Mouse (Mus musculus): Measurements from ENCODE around the gene Egln2.
A peak's percentile ranks its signal among the peaks of the same experiment; 100 is the strongest.

Gene Egln2

DNA sequence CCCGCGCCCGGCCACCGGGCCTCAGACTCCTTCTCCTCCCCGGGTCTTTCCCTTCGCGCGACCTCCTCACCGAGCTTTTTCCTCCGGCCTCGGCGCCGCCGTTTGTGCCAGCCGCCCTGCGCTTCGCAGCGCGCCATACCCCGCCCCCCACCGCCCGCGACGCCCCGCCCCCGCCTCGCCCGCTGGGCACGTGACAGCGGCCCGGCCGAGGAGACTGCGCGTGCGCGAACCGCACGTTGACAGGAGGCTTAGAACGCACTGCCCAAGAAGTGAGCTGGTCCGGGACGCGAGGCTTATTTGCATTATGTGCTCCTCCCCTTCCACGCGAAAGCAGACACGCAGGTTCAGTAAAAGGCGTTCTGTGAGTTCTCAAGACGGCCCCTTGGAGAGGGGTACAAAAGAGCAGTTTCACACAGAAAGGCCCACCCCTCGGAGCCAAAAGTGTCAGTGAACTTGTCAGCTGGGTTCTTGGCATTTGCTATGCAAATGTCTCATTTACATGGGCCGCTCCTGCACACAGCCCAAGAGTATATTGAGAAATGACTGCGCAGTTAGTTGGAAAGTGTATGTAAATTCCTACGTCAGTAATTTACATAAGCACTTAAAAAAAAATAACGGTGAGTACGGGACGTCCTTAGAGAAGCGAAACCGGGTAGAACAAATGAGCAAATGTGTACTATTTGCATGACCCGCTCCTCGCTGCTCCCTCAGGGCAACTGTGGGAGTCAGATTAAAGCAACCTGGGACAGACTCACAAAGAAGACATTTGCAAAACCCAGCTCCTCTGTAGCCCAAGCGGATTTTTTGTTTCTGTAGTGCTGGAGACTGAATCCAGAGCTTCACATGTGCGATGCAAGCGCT, at the start of gene Egln2:
Gene Egln2, minus strand, starts transcription at position 189 of the 861 bp plus-strand sequence.
- peak; percentile 95 to 99 for DNase-seq (ENCODE audit: low spot score in 2 of 2)

DNA sequence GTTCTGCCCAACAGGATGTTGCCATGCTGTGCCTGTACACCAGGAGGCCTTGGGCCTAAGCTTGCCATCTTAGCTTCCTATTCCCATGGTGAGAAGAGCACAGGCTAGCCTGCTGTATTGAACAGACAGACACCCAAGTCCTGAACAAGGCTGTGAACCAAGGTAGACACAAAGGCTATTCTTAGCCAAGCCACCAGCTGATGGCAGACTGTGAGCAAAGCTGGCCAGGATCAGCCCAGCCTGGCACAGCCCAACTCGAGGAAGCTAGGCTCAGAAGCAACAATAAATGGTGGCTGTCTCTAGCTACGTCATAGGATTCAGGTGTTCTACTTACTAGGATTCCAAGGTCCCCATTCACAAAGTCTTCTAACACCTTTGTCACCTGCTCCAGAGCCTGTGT, 46.0 kb upstream of the Egln2 start:
- DNase-seq (ENCODE audit: low spot score in 2 of 2), result no peak

DNA sequence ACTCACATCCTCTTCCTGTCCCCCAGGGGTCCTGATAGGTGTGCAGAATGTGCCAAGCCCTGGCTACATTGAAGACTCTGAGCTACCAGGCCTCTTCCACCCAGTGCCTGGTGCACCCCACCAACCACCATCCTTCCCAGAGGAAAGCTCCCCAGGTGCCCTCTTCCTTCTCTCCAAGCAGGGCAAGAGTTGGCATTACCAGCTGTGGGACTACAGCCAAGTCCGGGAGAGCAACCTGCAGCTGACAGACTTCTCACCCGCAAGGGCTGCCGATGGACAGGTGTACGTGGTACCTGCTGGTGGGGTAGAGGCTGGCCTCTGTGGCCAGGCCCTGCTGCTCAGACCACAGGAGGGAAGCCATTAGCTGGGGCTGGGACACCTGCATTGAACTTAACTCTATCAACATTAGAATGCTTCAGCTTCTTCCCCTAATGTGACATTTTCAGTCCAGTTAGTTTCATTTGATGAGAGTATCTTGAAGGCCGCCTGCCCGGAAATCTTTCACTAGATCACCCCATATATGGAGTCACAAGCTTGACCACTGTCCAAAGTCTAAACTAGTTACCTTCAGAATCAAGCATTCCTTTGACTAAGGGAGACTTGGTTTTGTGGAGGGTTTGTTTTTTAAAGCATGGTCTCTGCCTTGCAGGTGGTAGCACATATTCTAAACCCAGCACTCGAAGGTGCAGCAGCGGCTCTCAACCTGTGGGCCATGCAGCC, 37.3 kb upstream of the Egln2 start:
- no peak for DNase-seq (ENCODE audit: low spot score in 2 of 2)

DNA sequence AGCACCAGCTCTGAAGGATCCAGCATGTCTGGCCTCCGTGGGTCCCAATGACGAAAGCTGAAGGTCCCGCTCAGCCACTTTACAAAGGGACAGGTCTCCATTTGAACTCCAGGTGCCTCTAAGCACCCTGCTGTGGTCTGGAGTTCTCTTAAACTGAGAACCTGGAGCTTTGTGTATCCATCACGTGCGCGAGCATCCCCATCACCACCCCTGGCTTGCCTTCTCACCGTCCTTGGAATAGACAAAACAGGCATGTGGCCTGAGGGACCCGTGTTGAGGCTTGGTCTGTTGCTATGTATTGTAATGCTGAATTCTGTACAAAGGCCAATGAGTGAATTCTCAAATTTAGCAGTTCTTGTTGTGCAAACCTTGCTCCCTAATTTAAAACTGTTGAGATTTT, 32.2 kb upstream of the Egln2 start:
- DNase-seq (ENCODE audit: low spot score in 2 of 2), result no peak

DNA sequence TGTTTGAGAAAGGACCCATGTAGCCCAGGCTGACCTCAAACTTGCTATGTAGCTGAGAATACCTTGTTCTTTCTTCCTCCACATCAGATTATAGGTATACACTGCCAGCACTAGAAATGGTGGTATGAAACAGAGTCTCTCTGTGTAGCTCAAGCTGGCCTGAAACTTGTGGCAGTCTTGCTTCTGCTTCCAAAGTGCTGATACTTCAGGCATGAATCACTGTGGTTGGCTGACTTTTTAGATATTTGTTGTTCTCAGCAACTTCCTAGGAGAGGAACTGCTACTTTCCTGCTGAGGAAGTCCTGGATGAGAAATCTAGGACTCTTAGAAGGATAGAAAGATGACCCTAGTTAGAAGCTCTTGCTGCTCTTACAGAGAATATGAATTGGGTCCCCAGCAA, 31.8 kb upstream of the Egln2 start:
- no peak for DNase-seq (ENCODE audit: low spot score in 2 of 2)

DNA sequence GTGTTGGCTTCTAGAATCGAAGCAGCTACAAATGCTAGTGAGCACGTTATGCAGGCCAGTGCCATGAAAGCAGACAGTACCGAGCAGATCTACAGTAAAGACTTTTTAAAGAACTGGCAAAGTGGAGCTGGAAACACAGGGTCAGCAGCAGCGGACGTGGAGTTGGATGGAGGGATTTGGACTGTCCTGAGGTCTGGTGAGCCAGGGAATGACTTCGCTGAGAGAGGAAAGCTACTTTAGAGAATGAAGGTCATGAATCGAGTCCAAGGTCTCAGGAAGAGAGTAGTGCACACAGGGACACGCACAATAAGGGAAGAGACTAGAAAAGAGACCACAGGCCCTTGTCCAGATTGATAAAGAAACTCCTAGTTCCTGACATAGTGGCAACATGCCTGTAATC, 31.0 kb upstream of the Egln2 start:
- DNase-seq (ENCODE audit: low spot score in 2 of 2), result no peak

DNA sequence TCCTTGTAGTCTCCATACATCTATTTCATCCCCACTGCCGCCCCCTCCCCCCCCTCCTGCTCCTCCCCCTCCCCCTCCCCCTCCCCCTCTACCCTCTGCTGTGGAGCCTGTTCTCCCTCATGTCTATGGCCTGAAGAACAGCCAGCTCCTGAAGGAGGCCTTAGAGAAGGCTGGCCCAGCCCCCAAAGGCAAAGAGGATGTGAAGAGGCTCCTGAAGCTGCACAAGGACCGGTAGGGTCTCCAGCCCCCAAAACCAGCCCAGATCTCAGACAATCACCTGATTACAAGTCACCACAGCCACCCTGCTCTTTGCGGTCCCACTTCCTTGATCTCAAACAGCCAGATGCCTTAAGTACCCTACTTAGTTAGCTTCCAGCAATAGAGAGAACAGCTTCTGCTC, 30.5 kb upstream of the Egln2 start:
- DNase-seq (ENCODE audit: low spot score in 2 of 2), result no peak

DNA sequence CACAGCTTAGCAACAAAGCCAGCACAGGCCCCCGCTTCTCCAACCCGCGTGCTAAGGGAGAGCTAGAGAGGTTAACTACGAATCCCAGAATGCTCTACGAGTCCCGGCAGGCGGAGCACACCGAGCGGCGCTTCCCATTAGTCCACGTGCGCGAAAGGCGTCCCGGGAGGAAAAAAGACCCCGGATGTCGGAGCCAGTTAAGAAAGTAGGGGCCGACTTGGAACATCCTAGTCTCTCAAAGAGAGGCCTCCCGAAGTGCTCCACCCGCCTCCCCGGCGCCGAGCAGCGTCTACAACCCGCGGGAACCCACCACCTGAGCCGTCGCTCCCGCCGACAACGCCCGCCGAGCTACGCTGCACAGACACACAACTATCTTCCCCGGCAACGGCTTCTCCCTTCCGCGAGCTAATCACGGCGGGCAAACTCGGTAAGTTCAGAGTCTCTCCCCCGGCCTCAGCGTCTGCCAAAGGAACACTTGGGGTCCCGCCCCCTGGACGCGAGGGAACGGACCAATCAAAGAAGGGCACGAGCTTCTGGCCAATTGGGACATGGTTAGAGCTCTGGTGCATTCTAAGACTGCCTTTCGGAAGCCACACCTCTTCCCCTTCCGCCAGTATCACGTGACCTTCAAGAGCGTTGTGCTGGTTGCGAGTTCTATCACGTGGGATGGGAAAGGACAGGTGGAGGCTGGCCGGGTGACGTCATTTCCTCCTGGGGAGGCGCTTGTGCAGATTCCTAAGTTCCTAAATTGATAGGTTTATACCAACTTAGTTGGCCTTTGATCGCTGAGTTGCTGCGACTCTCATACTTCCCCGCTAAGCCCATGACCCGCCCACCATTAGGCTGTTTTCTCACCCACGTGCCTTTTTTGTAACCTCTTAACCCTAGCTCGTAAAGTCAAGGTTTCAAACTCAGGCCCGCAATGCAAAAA, 29.3 kb upstream of the Egln2 start, which contains the start of the genes BC024978 and Snrpa:
Gene BC024978, plus strand, starts transcription at position 101 of the 931 bp plus-strand sequence.
Gene Snrpa, minus strand, starts transcription at position 591 of the 931 bp plus-strand sequence.
- peak; percentile 91 to 94 for DNase-seq (ENCODE audit: low spot score in 2 of 2)

DNA sequence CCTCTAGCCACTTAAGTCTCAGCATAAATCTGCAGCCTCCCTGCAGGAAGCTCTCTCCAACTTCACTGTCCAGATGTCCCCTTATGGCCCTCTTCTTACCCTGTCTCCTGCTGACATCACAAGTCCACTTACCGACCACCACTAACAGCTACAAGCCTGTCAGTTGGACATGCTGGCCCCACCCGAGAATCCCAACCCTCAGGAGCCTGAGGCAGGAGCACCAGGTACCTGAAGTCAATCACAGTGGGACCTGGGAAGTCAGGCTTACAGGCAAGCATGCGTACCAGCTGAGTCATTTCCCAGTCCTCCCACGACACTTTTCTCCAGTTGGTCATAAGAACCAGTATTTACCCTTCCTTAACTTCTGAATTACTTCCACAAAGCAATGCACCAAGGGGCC, 27.1 kb upstream of the Egln2 start:
- no peak for DNase-seq (ENCODE audit: low spot score in 2 of 2)

DNA sequence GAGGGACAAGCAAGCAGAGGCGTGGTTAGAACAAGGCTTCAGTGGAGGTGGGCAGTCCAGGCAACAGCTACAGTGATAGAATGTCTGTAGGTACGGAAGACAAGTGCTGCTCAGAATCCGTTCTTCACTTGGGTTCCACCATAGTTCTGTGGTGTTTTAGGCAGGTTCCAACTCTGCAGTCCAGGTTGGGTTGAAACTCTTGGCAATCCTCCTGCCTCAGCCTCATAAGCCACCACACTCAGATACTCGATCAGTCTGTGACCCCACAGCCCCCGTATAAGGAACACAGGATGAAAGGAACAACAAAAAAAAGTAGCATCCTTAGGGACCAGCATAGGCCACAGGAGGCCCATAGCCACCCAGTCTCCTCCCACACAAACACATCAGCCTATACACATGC, 25.8 kb upstream of the Egln2 start:
- DNase-seq (ENCODE audit: low spot score in 2 of 2), result no peak

DNA sequence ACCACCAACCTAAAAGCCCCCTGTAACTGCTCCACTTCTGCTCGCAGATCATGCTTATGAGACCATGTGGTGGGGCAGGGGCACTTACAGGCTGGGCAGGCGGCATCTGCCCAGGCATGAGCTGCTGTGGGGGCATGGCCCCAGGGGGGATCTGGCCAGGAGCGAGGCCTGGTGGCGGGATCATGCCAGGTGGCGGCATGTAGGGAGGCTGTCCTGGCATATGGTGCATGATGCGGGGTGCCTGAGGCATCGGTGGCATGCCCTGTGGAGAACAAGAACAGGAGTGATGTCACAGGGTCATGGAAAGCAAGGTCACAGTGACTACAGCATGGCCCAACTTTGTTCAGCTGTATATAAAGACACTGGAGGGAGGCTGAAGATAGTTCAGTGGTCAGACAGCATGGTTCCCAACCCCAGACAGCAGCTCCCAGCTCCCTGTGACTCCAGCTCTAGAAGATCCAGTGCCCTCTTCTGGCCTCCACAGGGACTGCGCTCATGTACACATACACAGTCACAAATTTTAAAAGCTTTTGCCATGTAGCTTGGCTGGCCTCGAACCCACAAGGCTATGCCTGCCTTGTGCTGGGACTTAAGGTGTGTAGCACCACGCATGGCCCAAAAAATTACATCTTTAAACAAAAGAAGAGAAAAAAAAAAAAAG, 22.8 kb upstream of the Egln2 start:
- peak in 1 of 2 experiments; percentile 13 for DNase-seq (ENCODE audit: low spot score in 2 of 2)

DNA sequence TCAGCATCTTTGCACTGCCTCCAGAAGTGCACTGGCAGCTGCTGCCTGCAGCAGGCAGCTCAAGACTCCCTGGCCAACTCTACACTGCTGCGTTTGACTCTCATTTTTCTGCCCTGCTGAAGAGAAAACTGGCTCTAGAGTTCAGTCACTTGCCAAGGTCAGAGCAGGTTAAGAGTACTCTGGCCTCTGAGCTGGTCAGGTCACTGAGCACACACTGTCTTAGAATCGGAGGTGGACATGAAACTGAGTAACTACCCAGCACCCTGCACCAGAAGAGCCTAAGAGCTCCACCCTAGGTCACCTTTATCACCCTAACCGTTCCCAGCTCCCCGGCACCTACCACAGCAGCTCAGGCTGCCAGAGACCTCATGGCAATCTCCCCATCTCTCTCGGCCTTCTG, 19.4 kb upstream of the Egln2 start:
- no peak for DNase-seq (ENCODE audit: low spot score in 2 of 2)

DNA sequence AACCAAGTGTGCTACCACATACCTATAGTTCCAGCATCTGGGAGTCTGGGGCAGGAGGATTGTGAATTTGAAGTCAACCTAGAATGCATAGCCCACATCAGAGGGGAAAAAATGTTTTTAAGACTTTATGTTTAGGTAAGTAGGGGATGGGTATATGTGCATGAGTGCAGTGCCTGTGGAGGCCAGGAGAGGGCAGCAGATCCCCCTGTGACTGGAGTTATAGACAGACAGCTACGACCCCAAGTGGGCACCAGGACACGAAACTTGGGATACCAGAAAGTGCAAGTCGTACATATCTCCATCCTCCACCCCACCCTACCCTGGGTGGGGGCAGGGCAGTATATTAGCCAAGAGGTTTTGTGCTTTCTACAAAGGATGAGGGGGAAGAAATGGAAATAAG, 18.4 kb upstream of the Egln2 start:
- DNase-seq (ENCODE audit: low spot score in 2 of 2), result peak in 1 of 2 experiments; percentile 33

DNA sequence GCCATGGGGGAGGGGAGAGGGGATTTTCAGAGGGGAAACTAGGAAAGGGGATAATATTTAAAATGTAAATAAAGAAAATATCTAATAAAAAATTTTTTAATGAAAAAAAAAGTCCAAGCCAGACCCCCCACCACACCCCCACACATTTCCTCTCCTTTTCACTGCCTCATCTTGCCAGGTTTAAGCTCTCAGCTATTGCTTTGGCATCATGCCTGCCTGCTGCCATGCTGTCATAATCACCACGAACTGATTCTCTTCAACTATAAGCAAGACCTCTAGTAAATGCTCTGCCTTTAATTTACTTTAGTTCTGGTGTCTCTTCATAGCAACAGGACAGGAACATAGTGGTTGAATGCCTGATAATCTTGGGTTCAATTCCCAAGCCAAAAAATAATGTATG, 15.9 kb upstream of the Egln2 start:
- DNase-seq (ENCODE audit: low spot score in 2 of 2), result no peak

DNA sequence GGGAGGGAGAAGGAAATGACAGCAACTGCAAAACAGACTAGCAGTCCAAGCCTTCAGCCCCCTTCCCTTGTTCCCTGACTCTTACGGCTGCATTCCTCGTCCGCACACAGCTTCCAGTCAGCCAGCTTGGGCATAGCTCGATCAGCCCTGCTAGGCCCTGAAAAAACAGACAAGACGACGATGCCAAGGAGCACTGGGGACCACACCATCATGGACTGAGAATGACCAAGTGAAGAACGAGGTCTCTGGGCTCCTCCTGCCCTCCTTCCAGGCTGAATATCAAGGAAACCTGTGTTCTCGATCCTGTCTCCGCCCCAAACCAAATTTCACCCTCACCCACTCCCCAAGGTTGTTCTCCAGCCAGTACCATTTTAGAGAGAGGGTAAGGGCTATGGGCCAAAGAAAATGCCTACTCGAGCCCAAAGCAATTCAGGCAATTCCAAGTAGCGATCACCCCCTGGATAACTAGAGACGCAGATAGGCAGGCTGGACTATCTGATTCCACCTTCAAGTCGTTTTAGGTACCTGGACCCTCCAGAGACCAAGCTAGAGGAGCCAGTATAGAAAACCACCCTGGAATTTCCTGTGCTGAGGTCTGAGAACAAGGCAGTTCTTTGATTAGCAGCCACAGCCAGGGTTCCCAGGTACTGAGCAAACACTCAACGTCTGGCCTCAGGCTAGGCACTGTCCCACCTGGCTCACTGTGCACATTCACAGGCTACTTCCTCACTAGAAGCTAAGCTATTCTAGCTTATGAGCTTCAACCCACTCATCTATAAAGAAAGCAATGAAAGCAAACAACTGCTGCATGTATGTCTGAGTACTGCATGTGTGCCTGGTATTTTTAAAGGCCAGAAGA, 14.5 kb upstream of the Egln2 start, which contains the start of the genes Gm21983 and Mia:
Gene Gm21983, minus strand, starts transcription at position 250 of the 859 bp plus-strand sequence.
Gene Mia, minus strand, starts transcription at position 321 of the 859 bp plus-strand sequence.
- peak in 1 of 2 experiments; percentile 47 for DNase-seq (ENCODE audit: low spot score in 2 of 2)

DNA sequence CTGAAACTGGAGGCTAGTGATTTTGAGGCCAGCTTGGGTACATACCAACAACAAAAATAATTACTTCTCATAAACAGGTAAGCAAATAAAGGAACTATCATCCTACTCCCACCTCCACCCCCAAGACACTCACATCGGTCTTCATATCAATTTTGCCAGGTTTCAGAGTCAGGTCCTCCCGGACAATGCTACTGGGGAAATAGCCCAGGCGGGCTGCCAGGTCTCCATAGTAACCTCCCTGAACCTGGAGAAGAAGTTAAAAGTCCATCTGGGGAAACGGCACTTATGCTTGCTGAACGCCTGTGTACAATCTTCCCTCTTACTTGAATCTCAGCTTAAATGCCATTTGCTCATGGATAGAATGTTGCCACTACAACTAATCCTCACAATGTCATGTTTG, 13.4 kb upstream of the Egln2 start:
- DNase-seq (ENCODE audit: low spot score in 2 of 2), result peak in 1 of 2 experiments; percentile 51

DNA sequence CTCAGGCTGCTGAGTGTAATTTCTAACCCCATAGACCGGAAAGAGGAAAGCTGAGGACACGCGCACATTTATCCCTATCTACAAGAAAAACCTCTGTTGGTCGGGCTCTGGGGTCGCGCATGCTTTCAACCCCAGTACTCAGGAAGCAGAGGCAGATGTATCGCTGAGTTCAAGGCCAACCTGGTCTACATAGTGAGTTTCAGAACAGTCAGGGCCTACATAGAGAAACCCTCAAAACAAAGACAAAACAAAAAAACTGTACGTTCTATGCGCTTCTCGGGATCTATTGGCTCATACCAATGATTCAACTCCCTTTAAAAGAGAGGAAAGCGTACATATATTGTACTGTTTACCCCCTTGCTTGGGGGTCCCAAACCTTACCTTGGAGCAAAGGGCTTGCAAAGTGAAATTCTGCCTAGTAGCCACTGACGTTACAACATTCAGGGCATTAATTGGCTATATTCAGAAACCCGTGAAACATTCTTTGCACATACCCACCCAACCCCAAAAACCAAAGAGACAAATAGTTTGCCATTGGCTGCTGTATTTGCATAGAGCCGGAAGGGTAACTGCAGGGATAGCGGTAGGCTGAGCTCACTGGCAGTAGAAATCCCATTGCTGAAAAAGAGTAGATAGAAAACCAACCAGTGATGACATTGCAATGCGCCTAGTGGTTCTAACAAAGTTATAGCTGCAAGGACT, 12.8 kb upstream of the Egln2 start:
- DNase-seq (ENCODE audit: low spot score in 2 of 2), result no peak

DNA sequence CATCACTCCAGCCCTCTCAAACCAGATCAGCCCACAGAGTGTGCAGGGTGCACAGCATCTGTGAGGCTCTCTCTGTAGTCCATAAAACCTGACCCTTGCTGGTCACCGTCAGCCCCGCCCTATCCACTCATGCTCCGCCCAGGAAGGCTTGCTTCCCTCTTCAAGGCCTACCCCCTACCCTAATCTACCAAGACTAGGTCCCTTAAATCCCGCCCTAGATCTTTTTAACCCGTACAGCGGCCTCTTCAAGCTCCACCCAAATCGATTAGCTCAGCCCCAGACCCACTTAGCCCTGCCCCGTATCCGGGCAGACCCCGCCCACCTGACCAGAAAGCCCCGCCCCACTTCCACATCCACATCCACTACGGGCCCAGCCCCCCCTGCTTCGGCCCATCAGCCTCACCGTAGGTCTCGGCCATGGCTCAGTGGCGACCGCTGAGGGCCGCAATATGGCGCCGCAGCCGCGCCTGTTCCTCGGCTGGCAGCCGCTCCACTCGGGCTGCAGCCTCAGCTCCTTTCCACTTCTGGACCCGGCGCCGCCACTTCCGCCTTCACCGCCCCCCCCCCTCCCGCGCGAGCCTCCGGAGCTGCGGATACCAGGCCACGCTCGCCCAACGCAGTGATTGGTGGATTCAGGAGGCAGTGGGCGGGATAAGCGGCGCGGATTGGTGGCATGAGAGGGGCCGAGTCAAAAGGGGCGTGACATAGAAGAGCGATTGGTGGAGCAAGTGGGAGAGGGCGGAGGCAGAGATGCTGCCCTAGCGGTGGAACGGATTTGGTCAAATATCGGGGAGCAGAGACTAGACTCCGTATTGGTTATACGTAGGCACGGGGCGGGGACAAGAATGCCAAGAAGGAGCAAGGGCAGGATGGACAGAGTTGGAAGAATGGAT, 12.0 kb upstream of the Egln2 start, which contains the start of gene Rab4b:
Gene Rab4b, minus strand, starts transcription at position 573 of the 893 bp plus-strand sequence.
- peak; percentile 99 for DNase-seq (ENCODE audit: low spot score in 2 of 2)

All from spleen, postnatal 4 days (tissue).